Mouse (Mus musculus) forebrain, embryonic 15.5 days (tissue): ENCODE results near the gene H2-Eb1. TPM values are rescaled to one million over a fixed set of nuclear protein-coding genes. Genes with fewer than 3 reads are reported as not detected.

ENCODE experiments used
- ATAC-seq: fragments of 200-750 bp; cut with Nextera tagmentation; replicated peaks from 2 replicates; pipeline ENCODE4 v1.8.0; 2017; ENCODE audit warnings: mild to moderate bottlenecking, moderate TSS enrichment, moderate library complexity
- H3K27ac ChIP-seq: fragments of 300-500 bp; sonication (generic); replicated peaks from 2 replicates; pipeline ENCODE4 v1.5.1; 2015; ENCODE audit warnings: mild to moderate bottlenecking, inconsistent platforms
- H3K27me3 ChIP-seq: fragments of 300-500 bp; sonication (generic); 2 replicates; pipeline ENCODE4 v1.6.1; 2015; ENCODE audit warnings: inconsistent platforms
- H3K36me3 ChIP-seq: fragments of 300-500 bp; sonication (generic); 2 replicates; pipeline ENCODE4 v1.6.1; 2015; ENCODE audit warnings: mild to moderate bottlenecking, inconsistent platforms
- H3K4me1 ChIP-seq: fragments of 300-500 bp; sonication (generic); 2 replicates; pipeline ENCODE4 v1.6.1; 2015; ENCODE audit warnings: inconsistent platforms
- H3K4me2 ChIP-seq: fragments of 300-500 bp; sonication (generic); replicated peaks from 2 replicates; pipeline ENCODE4 v1.6.1; 2015; ENCODE audit warnings: mild to moderate bottlenecking, inconsistent platforms
- H3K4me3 ChIP-seq: fragments of 300-500 bp; sonication (generic); 2 replicates; pipeline ENCODE4 v1.5.1; 2015; ENCODE audit warnings: mild to moderate bottlenecking, inconsistent platforms
- H3K9ac ChIP-seq: fragments of 300-500 bp; sonication (generic); replicated peaks from 2 replicates; pipeline ENCODE4 v1.6.1; 2015; ENCODE audit warnings: mild to moderate bottlenecking, inconsistent platforms
- H3K9me3 ChIP-seq: fragments of 300-500 bp; sonication (generic); 2 replicates; pipeline ENCODE4 v1.6.1; 2016; ENCODE audit warnings: inconsistent platforms
- WGBS: fragments of 180-500 bp; shearing (Covaris S2); methylation state at CpG from one replicate; pipeline ENCODE4 v1.1.7; 2015; ENCODE audit warnings: mixed read lengths; 5-methylcytosine and 5-hydroxymethylcytosine counted together
- polyA plus RNA-seq: library from polyadenylated mRNA; unstranded; fragments of >200 nt; fragmentation: Nextera tagmentation; extraction: Ambion mirVana; gene quantifications from 2 replicates; pipeline ENCODE4 v1.2.1, GENCODE M21; 2015

H2-Eb1 gene
- polyA plus RNA-seq, 1 experiment from 2014 or later, result 1.1 TPM

- no peak overlapping the region for H3K27ac ChIP-seq
- H3K4me2 ChIP-seq, result no peak overlapping the region
- no peaks in the 10 kb centered on the region for H3K36me3 ChIP-seq
- H3K9ac ChIP-seq, result no peak overlapping the region
- H3K9me3 ChIP-seq, result no peaks in the 10 kb centered on the region
- no peak overlapping the region for H3K4me3 ChIP-seq
- ATAC-seq, result no peak
- H3K27me3 ChIP-seq, result no peaks in the 10 kb centered on the region
- WGBS, result 54% methylated on average over 2 of the region's 2 CpGs
- H3K4me1 ChIP-seq, result no peaks in the 10 kb centered on the region; the same call in 1 of the 2 replicates
Measured at GRCm38 (mm10) chr17:34293533-34293932, 12.1 kb upstream of the H2-Eb1 start.

DNA sequence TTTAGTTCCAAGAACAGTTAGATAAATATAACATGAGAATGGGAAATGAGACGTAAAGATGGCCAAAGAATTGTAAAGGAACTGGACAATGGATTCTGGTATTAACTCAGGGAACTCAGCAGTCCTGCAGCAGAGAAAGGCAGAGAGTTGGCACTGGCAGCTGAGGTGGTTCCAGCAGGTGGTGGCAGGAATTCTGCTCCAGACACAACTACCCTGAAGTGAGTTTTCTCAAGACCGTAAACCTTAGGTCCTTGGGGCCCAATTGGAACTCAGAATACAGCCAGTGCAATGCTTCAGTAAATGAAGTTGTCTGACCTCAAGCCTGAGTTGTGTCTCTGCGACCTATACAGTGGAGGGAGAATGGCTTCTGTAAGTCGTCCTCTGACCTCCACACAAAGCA lies 11.4 kb upstream of the H2-Eb1 start:
- no peak overlapping the region for H3K9ac ChIP-seq

GRCm38 (mm10) chr17:34295307-34295706 lies 10.4 kb upstream of the H2-Eb1 start:
- Histone ChIP-seq H3K4me2 (no peak overlapping the region), H3K36me3 (no peaks in the 10 kb centered on the region), H3K9me3 (no peaks in the 10 kb centered on the region), H3K27me3 (no peaks in the 10 kb centered on the region), H3K9ac (no peak overlapping the region), H3K4me3 (no peak overlapping the region), H3K27ac (no peak overlapping the region), H3K4me1 (no peaks in the 10 kb centered on the region; the same call in 1 of the 2 replicates)
- no peak for ATAC-seq

More for the DNA sequence above, 11.4 kb upstream of the H2-Eb1 start:
- WGBS, result 72% methylated on average over 4 of the region's 4 CpGs
- H3K9me3 ChIP-seq, result no peaks in the 10 kb centered on the region
- H3K4me2 ChIP-seq, result no peak overlapping the region
- H3K27ac ChIP-seq, result no peak overlapping the region
- no peaks in the 10 kb centered on the region for H3K27me3 ChIP-seq
- H3K4me3 ChIP-seq, result no peak overlapping the region
- no peaks in the 10 kb centered on the region; the same call in 1 of the 2 replicates for H3K4me1 ChIP-seq
- ATAC-seq, result no peak
- no peaks in the 10 kb centered on the region for H3K36me3 ChIP-seq

GRCm38 (mm10) chr17:34295891-34296794 lies 9.5 kb upstream of the H2-Eb1 start:
- H3K27ac ChIP-seq, result peak overlapping the region; percentile 18; the same call in 1 of the 2 replicates
- H3K4me2 ChIP-seq, result peak overlapping the region; percentile 47
- peak; percentile 87 for ATAC-seq
- no peaks in the 10 kb centered on the region for H3K9me3 ChIP-seq
- peak overlapping the region; percentile 27 for H3K9ac ChIP-seq
- 21% methylated on average over 23 of the region's 23 CpGs for WGBS
- peak overlapping the region; percentile 38 for H3K4me3 ChIP-seq
- H3K4me1 ChIP-seq, result no peaks in the 10 kb centered on the region; the same call in 1 of the 2 replicates
- no peaks in the 10 kb centered on the region for H3K36me3 ChIP-seq
- H3K27me3 ChIP-seq, result no peaks in the 10 kb centered on the region

- Histone ChIP-seq H3K9ac (no peak overlapping the region), H3K4me3 (no peak overlapping the region), H3K4me2 (no peak overlapping the region), H3K27me3 (no peaks in the 10 kb centered on the region), H3K27ac (no peak overlapping the region), H3K36me3 (no peaks in the 10 kb centered on the region), H3K4me1 (no peaks in the 10 kb centered on the region; the same call in 1 of the 2 replicates), H3K9me3 (no peaks in the 10 kb centered on the region)
- ATAC-seq, result no peak
- whole genome bisulfite sequencing, result 55% methylated on average over 3 of the region's 3 CpGs
Measured at GRCm38 (mm10) chr17:34299356-34299755, 6.3 kb upstream of the H2-Eb1 start.

DNA sequence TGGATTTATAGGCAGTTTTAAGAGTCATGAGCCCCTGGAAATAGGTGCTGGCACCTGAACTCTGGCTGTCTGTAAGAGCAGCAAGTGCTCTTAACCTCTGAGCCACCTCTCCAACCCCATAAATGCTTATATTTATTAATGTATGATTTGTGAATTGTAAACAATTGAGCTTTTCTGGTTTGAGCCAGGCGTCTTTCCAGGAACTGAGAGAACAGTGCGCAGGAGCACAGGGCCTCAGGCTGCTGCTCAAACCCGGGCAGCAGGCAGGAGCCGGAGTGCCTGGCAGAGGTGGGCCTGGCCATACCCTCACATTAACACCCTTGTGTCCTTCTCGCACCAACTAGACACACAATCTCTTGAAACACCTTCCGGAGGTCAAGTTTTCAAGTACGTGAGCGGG lies 5.6 kb upstream of the H2-Eb1 start:
- Histone ChIP-seq H3K4me1 (no peaks in the 10 kb centered on the region; the same call in 1 of the 2 replicates), H3K9ac (no peak overlapping the region), H3K4me3 (no peak overlapping the region), H3K36me3 (no peaks in the 10 kb centered on the region), H3K9me3 (no peaks in the 10 kb centered on the region), H3K27me3 (no peaks in the 10 kb centered on the region), H3K4me2 (no peak overlapping the region), H3K27ac (no peak overlapping the region)
- WGBS, result 94% methylated on average over 8 of the region's 8 CpGs
- ATAC-seq, result no peak

GRCm38 (mm10) chr17:34300691-34301566 lies 4.7 kb upstream of the H2-Eb1 start:
- Histone ChIP-seq H3K27ac (no peak overlapping the region), H3K36me3 (no peaks in the 10 kb centered on the region), H3K4me1 (no peaks in the 10 kb centered on the region; the same call in 1 of the 2 replicates), H3K9me3 (no peaks in the 10 kb centered on the region), H3K4me2 (no peak overlapping the region), H3K27me3 (no peaks in the 10 kb centered on the region), H3K9ac (no peak overlapping the region), H3K4me3 (no peak overlapping the region)
- ATAC-seq, result no peak
- WGBS, result 80% methylated on average over 23 of the region's 23 CpGs

DNA sequence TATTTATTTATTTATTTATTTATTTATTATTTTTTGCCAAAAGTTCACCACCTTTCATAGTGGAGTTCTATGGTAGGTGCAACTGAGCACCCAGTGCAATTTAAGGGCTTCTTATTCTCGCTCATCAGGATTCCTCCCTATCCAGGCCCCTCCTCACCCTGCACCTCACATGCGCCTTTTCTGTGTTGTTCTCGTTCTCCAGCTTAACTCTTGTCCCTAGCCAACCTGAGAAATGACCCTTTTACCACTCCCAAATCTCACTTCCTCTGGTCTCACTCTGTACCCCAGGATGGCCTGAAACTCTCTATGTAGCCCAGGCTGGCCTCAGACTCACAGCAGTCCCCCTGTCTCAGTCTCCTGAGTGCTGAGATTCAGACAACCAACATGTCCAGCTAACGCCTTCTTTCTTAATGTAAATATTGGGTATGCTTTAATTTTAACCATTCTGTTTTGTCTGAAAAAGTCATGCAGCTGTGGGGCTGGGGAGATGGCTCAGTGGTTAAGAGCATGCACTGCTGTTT lies 3.9 kb upstream of the H2-Eb1 start:
- no peak overlapping the region for H3K27ac ChIP-seq
- 85% methylated on average over 4 of the region's 4 CpGs for WGBS
- no peaks in the 10 kb centered on the region for H3K9me3 ChIP-seq
- H3K36me3 ChIP-seq, result no peaks in the 10 kb centered on the region
- no peaks in the 10 kb centered on the region for H3K4me1 ChIP-seq
- H3K4me2 ChIP-seq, result no peak overlapping the region
- no peak overlapping the region for H3K9ac ChIP-seq
- H3K4me3 ChIP-seq, result no peak overlapping the region
- no peak for ATAC-seq
- no peaks in the 10 kb centered on the region for H3K27me3 ChIP-seq

DNA sequence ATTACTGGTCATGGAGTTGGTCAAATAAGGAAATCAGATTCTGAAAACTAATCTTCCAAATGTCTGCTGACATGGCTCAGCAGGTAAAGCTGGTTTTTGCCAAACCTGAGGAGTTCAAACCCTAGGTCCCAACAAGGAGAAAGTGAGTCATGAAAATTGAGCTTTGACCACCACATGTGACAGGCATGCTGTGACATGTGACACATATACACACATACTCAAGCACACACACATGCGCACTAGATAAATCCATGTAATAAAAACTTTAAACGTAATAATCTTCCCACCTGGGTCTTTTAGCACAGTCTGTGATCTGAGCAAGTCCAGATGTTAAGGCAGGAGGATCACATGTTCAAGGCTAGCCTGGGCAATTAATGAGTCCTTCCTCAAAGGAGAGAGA lies 1.9 kb upstream of the H2-Eb1 start:
- ATAC-seq, result no peak
- Histone ChIP-seq H3K27me3 (no peaks in the 10 kb centered on the region), H3K27ac (no peak overlapping the region), H3K36me3 (no peaks in the 10 kb centered on the region), H3K9ac (no peak overlapping the region), H3K4me1 (no peaks in the 10 kb centered on the region), H3K4me2 (no peak overlapping the region), H3K9me3 (no peaks in the 10 kb centered on the region), H3K4me3 (no peak overlapping the region)
- 90% methylated on average over 2 of the region's 2 CpGs for WGBS

DNA sequence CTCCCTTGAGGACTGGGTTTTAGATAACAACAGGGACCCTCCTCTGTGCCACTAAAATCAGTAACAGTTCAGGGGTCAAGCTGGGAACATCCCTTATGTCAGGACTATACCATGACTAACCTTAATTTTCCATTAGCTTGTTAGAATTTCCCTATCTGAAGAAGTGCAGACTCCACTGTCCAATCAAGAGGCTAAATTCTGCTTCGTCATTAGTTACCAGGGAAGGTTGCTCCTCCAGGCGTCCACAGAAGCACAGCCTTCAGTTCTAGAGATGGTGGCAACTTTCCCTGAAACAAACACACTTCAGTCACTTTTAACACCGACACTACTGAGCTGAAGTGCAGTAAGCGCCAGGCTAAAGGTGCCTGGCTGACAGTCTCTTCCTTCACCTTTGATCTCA lies 916 bp upstream of the H2-Eb1 start:
- Histone ChIP-seq H3K4me3 (no peak overlapping the region), H3K9ac (no peak overlapping the region), H3K27me3 (no peaks in the 10 kb centered on the region), H3K36me3 (no peaks in the 10 kb centered on the region), H3K9me3 (no peaks in the 10 kb centered on the region), H3K27ac (no peak overlapping the region), H3K4me2 (no peak overlapping the region), H3K4me1 (peaks cover 4% of the 10 kb centered on the region; the same call in 1 of the 2 replicates)
- no peak for ATAC-seq
- 28% methylated on average over 4 of the region's 4 CpGs for WGBS

- Histone ChIP-seq H3K27ac (no peak overlapping the region), H3K4me1 (peaks cover 4% of the 10 kb centered on the region; the same call in 1 of the 2 replicates), H3K4me3 (no peak overlapping the region), H3K9ac (no peak overlapping the region), H3K9me3 (no peaks in the 10 kb centered on the region), H3K36me3 (no peaks in the 10 kb centered on the region), H3K4me2 (no peak overlapping the region), H3K27me3 (no peaks in the 10 kb centered on the region)
- no peak for ATAC-seq
- WGBS, result 88% methylated on average over 2 of the region's 2 CpGs
Measured at GRCm38 (mm10) chr17:34306407-34306806, 740 bp downstream of the H2-Eb1 start.

DNA sequence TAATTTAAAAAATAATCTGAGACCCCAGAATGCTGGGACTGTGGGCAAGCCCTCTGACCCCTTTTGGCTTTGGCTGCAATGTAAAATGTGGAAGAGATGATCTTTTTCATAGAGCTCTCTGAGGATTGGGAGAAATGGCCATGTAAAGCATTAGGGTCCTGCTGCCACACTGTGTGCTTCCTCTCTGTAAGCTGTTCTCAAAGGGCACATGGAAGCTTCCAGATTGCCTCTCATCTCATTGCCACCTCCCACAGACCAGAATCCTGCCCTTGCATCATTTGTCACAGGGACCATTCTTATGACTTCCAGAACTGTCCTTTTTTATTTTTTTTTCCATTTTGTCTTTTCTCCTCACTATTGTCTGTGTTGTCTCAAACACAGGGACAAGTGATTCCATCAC lies 1.5 kb downstream of the H2-Eb1 start:
- Histone ChIP-seq H3K36me3 (no peaks in the 10 kb centered on the region), H3K9me3 (no peaks in the 10 kb centered on the region), H3K27ac (no peak overlapping the region), H3K27me3 (no peaks in the 10 kb centered on the region), H3K9ac (no peak overlapping the region), H3K4me2 (no peak overlapping the region), H3K4me3 (no peak overlapping the region), H3K4me1 (peaks cover 4% of the 10 kb centered on the region; the same call in 1 of the 2 replicates)
- ATAC-seq, result no peak
